Mouse (Mus musculus): ENCODE data around the gene Gm21903.
"Not testable (repeated sequence)": the region's sequence is repeated elsewhere in the genome, so short reads cannot be mapped to it uniquely, and the experiment has no call there.

Gm21903 gene

DNA sequence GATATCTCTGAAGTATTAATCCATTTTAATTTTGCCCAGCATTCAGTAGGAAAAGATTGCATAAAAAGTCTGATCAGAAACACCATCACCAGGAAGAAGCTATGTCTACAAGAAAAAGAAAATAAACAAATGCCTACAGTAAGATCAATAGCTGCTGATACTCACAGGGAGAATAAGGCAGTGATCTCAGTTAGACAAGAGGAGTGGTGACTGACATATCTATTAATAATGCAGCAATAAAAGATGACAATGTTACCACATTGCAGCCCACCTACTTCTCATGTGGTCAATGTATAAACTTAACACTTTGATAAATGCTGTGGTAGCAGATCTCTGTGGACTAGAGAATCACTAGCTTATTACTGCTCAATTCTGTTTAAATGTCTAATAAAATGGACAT is at the start of gene Gm21903:
Gm21903 (minus strand) TSS at position 101 of the 400 bp plus-strand sequence.
- DNase-seq (ENCODE audit: low read depth) = no peak

DNA sequence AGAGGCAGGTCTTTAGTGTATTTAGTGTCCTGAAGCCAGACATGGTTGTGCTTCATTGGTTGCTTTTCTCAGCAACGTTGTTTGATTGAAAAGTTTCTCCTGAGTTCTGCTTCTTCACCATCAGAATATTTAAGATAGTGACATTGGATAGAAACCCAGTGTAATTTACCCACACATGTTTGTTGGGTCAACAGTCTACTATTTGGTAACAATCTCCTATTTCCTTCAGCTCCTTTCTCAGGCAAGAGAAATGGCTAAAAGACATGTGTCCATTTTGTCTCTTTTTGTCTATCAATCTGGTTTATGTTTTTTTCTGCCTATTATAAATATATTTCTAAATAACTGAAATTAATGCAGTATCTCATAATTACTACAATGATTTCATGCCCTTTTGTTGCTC is 33.8 kb upstream of the Gm21903 start, which contains the start of gene Esp23:
Esp23 (minus strand) TSS at position 101 of the 400 bp plus-strand sequence.
- DNase-seq (ENCODE audit: low read depth) = no peak

DNA sequence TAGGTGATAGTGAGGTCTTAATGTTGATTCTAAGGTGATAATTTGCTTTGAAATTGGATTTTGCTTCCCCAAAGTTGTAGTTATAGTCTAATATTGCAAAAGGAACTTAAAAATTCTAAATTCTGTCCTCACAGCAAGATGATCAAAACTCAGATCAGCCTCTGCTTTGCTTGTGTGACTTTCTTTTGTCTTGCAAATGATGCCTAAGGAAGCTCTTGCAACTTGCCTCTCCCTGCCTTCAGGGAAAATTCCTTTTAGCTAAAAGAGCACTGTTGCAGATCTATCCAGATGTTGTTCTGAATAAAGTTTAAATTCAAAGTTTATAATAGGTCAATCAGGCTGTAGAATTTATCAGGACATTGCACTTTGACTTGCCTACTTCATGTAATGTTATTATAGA is 20.5 kb upstream of the Gm21903 start:
- no peak for DNase-seq (ENCODE audit: low read depth)

DNA sequence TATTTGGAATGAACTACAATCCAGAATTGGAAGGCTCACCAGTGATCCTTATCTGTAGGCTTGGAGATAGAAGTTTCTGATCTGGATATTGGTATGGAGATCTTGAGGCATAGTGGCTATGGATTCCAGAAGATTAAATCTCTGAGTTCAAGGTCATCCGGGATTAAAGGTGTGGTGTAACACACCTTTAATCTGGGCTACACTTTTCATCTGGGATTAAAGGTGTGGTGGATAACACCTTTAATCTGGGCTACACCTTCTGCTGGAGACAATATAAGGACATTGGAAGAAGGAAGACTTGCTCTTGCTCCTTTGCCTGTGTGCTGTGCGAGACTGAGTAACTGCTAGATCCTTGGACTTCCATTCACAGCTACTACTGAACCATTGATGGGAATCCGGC is 6.7 kb downstream of the Gm21903 start, which contains the start of gene Esp24:
Esp24 (plus strand) TSS at position 301 of the 400 bp plus-strand sequence.
- DNase-seq (ENCODE audit: low read depth) = not testable (repeated sequence)

DNA sequence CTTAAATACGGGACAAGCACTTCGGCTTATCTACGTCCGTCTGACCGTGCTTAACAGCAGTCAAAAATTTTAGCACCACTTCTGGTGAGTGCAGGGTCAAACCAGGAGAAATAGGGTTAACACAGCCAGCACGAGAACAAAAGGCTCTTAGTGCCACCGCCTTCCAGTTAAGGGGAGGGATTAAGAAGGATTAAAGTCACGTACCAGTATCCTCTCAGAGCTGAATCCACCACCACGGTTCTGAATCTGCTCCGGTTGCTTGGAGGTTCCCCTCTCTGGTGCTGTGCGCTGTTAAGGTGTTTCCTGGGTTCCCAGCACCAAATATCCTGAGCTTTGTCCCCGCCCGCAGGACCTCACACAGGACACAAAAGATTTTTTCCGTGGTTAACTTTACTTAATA is 26.0 kb downstream of the Gm21903 start:
- no peak for DNase-seq (ENCODE audit: low read depth)

DNA sequence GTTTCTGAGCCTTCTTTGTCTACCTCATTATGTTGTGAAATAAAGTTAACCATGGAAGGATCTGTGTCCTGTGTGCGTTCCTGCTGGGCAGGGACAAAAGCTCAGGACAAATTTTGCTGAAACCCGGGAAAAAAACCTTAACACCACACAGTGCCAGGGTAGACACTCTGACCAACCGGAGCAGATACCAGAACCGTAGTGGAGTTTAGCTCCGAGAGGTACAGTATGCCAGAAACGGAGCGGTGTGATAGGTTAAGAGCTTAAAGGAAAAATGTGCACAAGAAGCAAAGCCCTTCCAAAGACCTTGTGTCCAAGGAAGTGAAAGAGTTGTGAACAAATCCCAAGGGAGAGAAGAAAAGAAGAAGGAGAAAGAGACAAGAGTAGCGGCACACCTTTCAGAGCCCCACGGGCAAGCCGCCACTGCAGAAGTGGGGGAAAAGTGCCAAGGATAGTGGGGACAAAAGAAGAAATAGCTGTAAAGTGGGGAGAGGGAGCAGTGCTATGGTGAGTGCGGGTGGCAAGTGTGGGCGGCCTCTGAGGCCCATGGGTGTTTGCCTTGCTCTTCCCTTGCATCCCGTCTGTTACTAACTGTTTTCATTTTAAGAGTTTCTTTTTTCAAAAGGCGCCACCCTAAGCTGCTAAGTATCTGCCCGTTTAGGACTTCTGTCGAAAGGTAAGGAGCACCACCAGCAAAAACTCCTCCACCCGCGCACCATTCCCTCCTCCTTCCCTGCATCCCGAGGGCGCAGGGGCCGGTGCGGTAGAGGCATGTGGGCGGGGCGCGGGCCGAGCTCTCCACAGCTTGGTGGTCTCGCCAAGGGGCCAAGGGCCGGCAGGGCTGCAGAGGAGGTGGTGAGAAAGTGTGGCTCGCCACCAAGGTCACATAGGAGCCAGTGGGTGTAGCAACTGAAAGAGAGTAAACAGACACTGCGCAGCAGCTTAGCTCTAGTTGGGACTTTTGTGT is 32.2 kb downstream of the Gm21903 start:
- no peak for DNase-seq (ENCODE audit: low read depth)

DNA sequence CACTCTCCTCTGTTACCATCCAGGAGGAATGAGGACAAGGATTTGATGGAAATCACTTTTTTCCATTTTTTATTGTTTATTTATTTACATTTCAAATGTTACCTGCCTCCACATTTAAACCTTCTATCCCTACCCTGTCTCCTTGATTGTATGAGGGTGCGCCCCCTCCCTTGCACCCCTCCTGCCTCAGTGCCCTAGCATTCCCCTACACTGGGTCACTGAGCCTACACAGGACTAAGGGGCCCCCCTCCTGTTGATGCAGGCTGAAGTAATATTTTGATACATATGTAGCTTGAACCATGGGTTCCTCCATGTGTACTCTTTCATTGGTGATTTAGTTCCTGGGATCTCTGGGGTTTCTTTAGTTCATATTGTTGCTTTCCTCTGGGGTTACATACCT is 33.3 kb downstream of the Gm21903 start:
- no peak for DNase-seq (ENCODE audit: low read depth)

All from NIH3T3 (cell line).